Mouse (Mus musculus) heart, postnatal 0 days (tissue): ENCODE data around the gene Utp18. TPM values are rescaled to one million over a fixed set of nuclear protein-coding genes. Genes with fewer than 3 reads are reported as not detected.

Experiments used
- ATAC-seq: fragments of 200-750 bp; cut with Nextera tagmentation; 2 replicates; pipeline ENCODE4 v1.8.0; 2017; ENCODE audit warnings: low read depth, moderate number of reproducible peaks, moderate library complexity; ENCODE audit not compliant: insufficient read depth
- DNase-seq: peaks from one replicate; pipeline ENCODE4 v3.0.0-alpha.2; 2016; ENCODE audit warnings: low spot score
- H3K27ac ChIP-seq: fragments of 300-500 bp; sonication (generic); 2 replicates; pipeline ENCODE4 v1.5.1; 2014; ENCODE audit warnings: low read depth, mild to moderate bottlenecking
- H3K27me3 ChIP-seq: fragments of 300-500 bp; sonication (generic); 2 replicates; pipeline ENCODE4 v1.6.1; 2014; ENCODE audit warnings: low read length, mixed read lengths; ENCODE audit not compliant: control insufficient read depth, insufficient read depth
- H3K36me3 ChIP-seq: fragments of 300-500 bp; sonication (generic); replicated peaks from 2 replicates; pipeline ENCODE4 v1.6.1; 2014; ENCODE audit warnings: low read length, mixed read lengths; ENCODE audit not compliant: control insufficient read depth, insufficient read depth
- H3K4me1 ChIP-seq: fragments of 300-500 bp; sonication (generic); 2 replicates; pipeline ENCODE4 v1.6.1; 2014; ENCODE audit warnings: antibody characterized with exemption; ENCODE audit not compliant: control insufficient read depth, insufficient read depth
- H3K4me2 ChIP-seq: fragments of 300-500 bp; sonication (generic); 2 replicates; pipeline ENCODE4 v1.6.1; 2014; ENCODE audit warnings: low read depth, mild to moderate bottlenecking, low read length, moderate library complexity
- H3K4me3 ChIP-seq: fragments of 300-500 bp; sonication (generic); 2 replicates; pipeline ENCODE4 v1.5.1; 2014; ENCODE audit warnings: low read depth, low read length
- H3K9ac ChIP-seq: fragments of 300-500 bp; sonication (generic); replicated peaks from 2 replicates; pipeline ENCODE4 v1.6.1; 2014; ENCODE audit warnings: low read depth, low read length, mixed read lengths
- H3K9me3 ChIP-seq: fragments of 300-500 bp; sonication (generic); replicated peaks from 2 replicates; pipeline ENCODE4 v1.6.1; 2016; ENCODE audit warnings: low read length; ENCODE audit not compliant: control insufficient read depth
- CTCF ChIP-seq: IDR thresholded peaks from 2 replicates; pipeline ENCODE4 v1.5.1; 2016; ENCODE audit warnings: antibody characterized with exemption, control low read depth, low read depth
- EP300 ChIP-seq: IDR thresholded peaks from 2 replicates; pipeline ENCODE4 v1.6.1; 2016; ENCODE audit warnings: antibody characterized with exemption, low read depth
- WGBS: fragments of 180-500 bp; shearing (Covaris S2); extraction: QIAGEN DNeasy Blood & Tissue Kit; methylation state at CpG from one replicate; pipeline ENCODE4 v1.1.7; 2014; 5-methylcytosine and 5-hydroxymethylcytosine counted together
- polyA plus RNA-seq: library from polyadenylated mRNA; unstranded; fragments of >200 nt; fragmentation: Nextera tagmentation; extraction: Ambion mirVana; gene quantifications from 2 replicates; pipeline ENCODE4 v1.2.1, GENCODE M21; 2015
- total RNA-seq: library from RNA; depleted of rRNA; stranded (reverse); fragments of >200 nt; gene quantifications from 2 replicates; pipeline ENCODE4 v1.2.3, GENCODE M21; 2014; ENCODE audit warnings: low replicate concordance; rRNA removed

Utp18 gene
- total and polyA plus RNA-seq, 2 experiments from 2014 or later = 11.2 to 12.9 TPM

DNA sequence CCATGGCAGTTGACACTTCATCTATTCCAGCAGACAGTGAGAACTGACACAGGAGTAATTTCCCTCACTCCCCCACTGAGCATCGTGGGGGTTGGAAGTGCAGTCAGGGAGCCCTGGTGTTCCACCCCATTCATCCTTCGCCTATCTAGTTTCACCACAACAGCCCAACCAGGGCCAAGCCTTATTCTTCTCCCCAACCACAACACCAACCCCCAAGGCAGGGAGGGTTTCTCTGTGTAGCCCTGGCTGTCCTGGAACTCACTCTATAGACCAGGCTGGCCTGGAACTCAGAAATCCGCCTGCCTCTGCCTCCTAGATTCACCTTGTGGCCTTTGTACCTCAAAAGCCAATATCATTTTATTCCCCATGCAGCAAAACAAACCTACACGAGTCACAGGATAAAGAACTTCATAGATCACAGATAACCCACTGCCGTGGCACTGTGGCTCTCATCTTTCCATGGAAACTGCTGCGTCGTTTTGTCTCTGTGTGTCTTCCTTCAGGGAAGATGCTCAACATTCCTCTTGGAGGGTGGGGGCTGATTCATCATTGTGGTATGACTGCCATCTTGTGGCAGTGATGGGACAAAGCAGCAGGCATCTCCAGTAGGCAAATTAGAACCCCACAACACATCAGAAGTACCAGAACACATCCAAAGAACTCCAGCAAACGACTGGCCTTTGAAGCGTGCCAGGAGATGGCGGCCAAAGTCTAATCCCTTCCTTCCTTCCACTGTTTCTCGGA lies 73.3 kb downstream of the Utp18 start:
- H3K4me1 ChIP-seq = no peaks in the 10 kb centered on the region
- H3K27me3 ChIP-seq = no peaks in the 10 kb centered on the region
- WGBS = 26% methylated on average over 11 of the region's 11 CpGs
- H3K9ac ChIP-seq = no peak overlapping the region
- no peak overlapping the region for H3K4me2 ChIP-seq
- DNase-seq = peak; percentile 22
- H3K36me3 ChIP-seq = no peaks in the 10 kb centered on the region
- H3K27ac ChIP-seq = no peak overlapping the region
- TF ChIP-seq EP300 = no peak
- peak; percentile 93 for TF ChIP-seq CTCF
- ATAC-seq = no peak
- no peak overlapping the region for H3K4me3 ChIP-seq
- H3K9me3 ChIP-seq = no peaks in the 10 kb centered on the region

Other genes with a start within 250 kb of the Utp18 start
- gene Mbtd1, start 86 bp upstream of the Utp18 start, total RNA-seq = 9.6 and 14.1 TPM in 2 replicates
- 10.7 and 10.8 TPM in 2 replicates for gene Mbtd1, start 86 bp upstream of the Utp18 start, polyA plus RNA-seq
- 921 and 1,000 TPM in 2 replicates for gene Nme2, start 70.5 kb upstream of the Utp18 start, total RNA-seq
- gene Nme2, start 70.5 kb upstream of the Utp18 start, polyA plus RNA-seq = 942 and 966 TPM in 2 replicates
- 61.8 and 75.6 TPM in 2 replicates for gene Gm20390, start 82.5 kb upstream of the Utp18 start, total RNA-seq
- 183 and 191 TPM in 2 replicates for gene Gm20390, start 82.5 kb upstream of the Utp18 start, polyA plus RNA-seq
- gene Nme1, start 82.8 kb upstream of the Utp18 start, total RNA-seq = 17.2 and 46.8 TPM in 2 replicates
- gene Nme1, start 82.8 kb upstream of the Utp18 start, polyA plus RNA-seq = 56.1 and 63.1 TPM in 2 replicates
- 47.8 and 48.7 TPM in 2 replicates for gene Spag9, start 110.3 kb upstream of the Utp18 start, total RNA-seq
- 39.5 and 40.0 TPM in 2 replicates for gene Spag9, start 110.3 kb upstream of the Utp18 start, polyA plus RNA-seq